Mouse (Mus musculus) liver, adult 2 months (tissue): ENCODE results near the gene Mc3r. TPM values are rescaled to one million over a fixed set of nuclear protein-coding genes. Genes with fewer than 3 reads are reported as not detected.

Experiments
- DNase-seq: peaks from one replicate; pipeline ENCODE4 v3.0.0-alpha.2; 2011; ENCODE audit warnings: low read depth, low spot score; ENCODE audit errors: extremely low read depth
- H3K27ac ChIP-seq: fragments of 200-500 bp; replicated peaks from 2 replicates; pipeline ENCODE4 v1.5.1; 2012; ENCODE audit warnings: low read depth, mild to moderate bottlenecking, control low read depth, inconsistent platforms, low read length; ENCODE audit not compliant: insufficient read depth
- H3K27me3 ChIP-seq: fragments of 200-500 bp; 2 replicates; pipeline ENCODE4 v1.6.1; 2012; ENCODE audit warnings: mild to moderate bottlenecking, moderate library complexity, low read length, inconsistent platforms; ENCODE audit not compliant: control insufficient read depth, insufficient read depth
- H3K36me3 ChIP-seq: fragments of 200-500 bp; 2 replicates; pipeline ENCODE4 v1.6.1; 2012; ENCODE audit warnings: low read length, inconsistent platforms; ENCODE audit not compliant: control insufficient read depth, insufficient read depth
- H3K4me1 ChIP-seq: fragments of 200-500 bp; 2 replicates; pipeline ENCODE4 v1.6.1; 2011; ENCODE audit warnings: low read length; ENCODE audit not compliant: control insufficient read depth, insufficient read depth
- H3K4me3 ChIP-seq: fragments of 200-500 bp; 2 replicates; pipeline ENCODE4 v1.5.1; 2011; ENCODE audit warnings: low read depth, mild to moderate bottlenecking, control low read depth, low read length, moderate library complexity; ENCODE audit not compliant: insufficient read depth
- H3K79me2 ChIP-seq: fragments of 200-500 bp; 2 replicates; pipeline ENCODE4 v1.6.1; 2012; ENCODE audit warnings: inconsistent platforms, mild to moderate bottlenecking, low read length, moderate library complexity; ENCODE audit not compliant: control insufficient read depth, insufficient read depth
- H3K9ac ChIP-seq: fragments of 200-500 bp; 2 replicates; pipeline ENCODE4 v1.6.1; 2012; ENCODE audit warnings: low read depth, mild to moderate bottlenecking, control low read depth, inconsistent platforms, low read length
- CTCF ChIP-seq: fragments of 200-500 bp; IDR thresholded peaks from 2 replicates; pipeline ENCODE4 v1.5.1; 2011; ENCODE audit warnings: low read depth, low read length, control low read depth
- POLR2A ChIP-seq: fragments of 200-500 bp; IDR thresholded peaks from 2 replicates; pipeline ENCODE4 v1.6.1; 2011; ENCODE audit warnings: low read length, control low read depth; ENCODE audit not compliant: insufficient read depth; ENCODE audit errors: extremely low read depth
- WGBS: fragments of 180-500 bp; shearing (Covaris S2); methylation state at CpG from one replicate; pipeline ENCODE4 v1.1.7; 2018; 5-methylcytosine and 5-hydroxymethylcytosine counted together
- polyA plus RNA-seq: library from polyadenylated mRNA; depleted of rRNA; stranded (reverse); fragments of >200 nt; gene quantifications from 2 replicates; pipeline ENCODE4 v1.2.3, GENCODE M21; 2012
- total RNA-seq: library from RNA; depleted of rRNA; stranded (reverse); fragments of >200 nt; gene quantifications from 2 replicates; pipeline ENCODE4 v1.2.3, GENCODE M21; 2014

Gene Mc3r
- total and polyA plus RNA-seq, 2 experiments = not detected

GRCm38 (mm10) chr2:172270485-172270944 is 22.2 kb downstream of the Mc3r start:
- Histone ChIP-seq H3K27ac (no peak overlapping the region), H3K27me3 (no peaks in the 10 kb centered on the region), H3K36me3 (no peaks in the 10 kb centered on the region), H3K79me2 (no peaks in the 10 kb centered on the region), H3K4me3 (no peak overlapping the region), H3K9ac (no peak overlapping the region), H3K4me1 (no peaks in the 10 kb centered on the region)
- TF ChIP-seq CTCF = no peak
- TF ChIP-seq POLR2A = no peak
- no peak for DNase-seq
- 59% methylated on average over 9 of the region's 9 CpGs for WGBS

GRCm38 (mm10) chr2:172270974-172271697 is 22.8 kb downstream of the Mc3r start:
- Histone ChIP-seq H3K79me2 (no peaks in the 10 kb centered on the region), H3K27me3 (no peaks in the 10 kb centered on the region), H3K4me3 (no peak overlapping the region), H3K27ac (no peak overlapping the region), H3K9ac (no peak overlapping the region), H3K36me3 (no peaks in the 10 kb centered on the region), H3K4me1 (no peaks in the 10 kb centered on the region)
- DNase-seq = no peak
- WGBS = 68% methylated on average over 12 of the region's 12 CpGs
- no peak for TF ChIP-seq POLR2A

GRCm38 (mm10) chr2:172274662-172275061 is 26.4 kb downstream of the Mc3r start:
- Histone ChIP-seq H3K4me3 (no peak overlapping the region), H3K9ac (no peak overlapping the region), H3K4me1 (no peaks in the 10 kb centered on the region), H3K27ac (no peak overlapping the region), H3K36me3 (no peaks in the 10 kb centered on the region), H3K79me2 (no peaks in the 10 kb centered on the region), H3K27me3 (no peaks in the 10 kb centered on the region)
- DNase-seq = no peak
- 69% methylated on average over 8 of the region's 8 CpGs for WGBS
- TF ChIP-seq CTCF (no peak), POLR2A (no peak)

- Histone ChIP-seq H3K4me3 (no peak overlapping the region), H3K27ac (no peak overlapping the region), H3K36me3 (no peaks in the 10 kb centered on the region), H3K4me1 (no peaks in the 10 kb centered on the region), H3K9ac (no peak overlapping the region), H3K27me3 (no peaks in the 10 kb centered on the region), H3K79me2 (no peaks in the 10 kb centered on the region)
- TF ChIP-seq CTCF = no peak
- no peak for TF ChIP-seq POLR2A
- 49% methylated on average over 5 of the region's 5 CpGs for WGBS
- DNase-seq = no peak
Measured at GRCm38 (mm10) chr2:172276155-172276554, 27.9 kb downstream of the Mc3r start.

- no peak for TF ChIP-seq CTCF
- no peak for TF ChIP-seq POLR2A
- no peak for DNase-seq
- Histone ChIP-seq H3K79me2 (no peaks in the 10 kb centered on the region), H3K36me3 (no peaks in the 10 kb centered on the region), H3K4me1 (no peaks in the 10 kb centered on the region), H3K4me3 (no peak overlapping the region), H3K27me3 (no peaks in the 10 kb centered on the region), H3K9ac (no peak overlapping the region), H3K27ac (no peak overlapping the region)
- WGBS = 80% methylated on average over 3 of the region's 3 CpGs
Measured at GRCm38 (mm10) chr2:172278979-172279378, 30.7 kb downstream of the Mc3r start.

DNA sequence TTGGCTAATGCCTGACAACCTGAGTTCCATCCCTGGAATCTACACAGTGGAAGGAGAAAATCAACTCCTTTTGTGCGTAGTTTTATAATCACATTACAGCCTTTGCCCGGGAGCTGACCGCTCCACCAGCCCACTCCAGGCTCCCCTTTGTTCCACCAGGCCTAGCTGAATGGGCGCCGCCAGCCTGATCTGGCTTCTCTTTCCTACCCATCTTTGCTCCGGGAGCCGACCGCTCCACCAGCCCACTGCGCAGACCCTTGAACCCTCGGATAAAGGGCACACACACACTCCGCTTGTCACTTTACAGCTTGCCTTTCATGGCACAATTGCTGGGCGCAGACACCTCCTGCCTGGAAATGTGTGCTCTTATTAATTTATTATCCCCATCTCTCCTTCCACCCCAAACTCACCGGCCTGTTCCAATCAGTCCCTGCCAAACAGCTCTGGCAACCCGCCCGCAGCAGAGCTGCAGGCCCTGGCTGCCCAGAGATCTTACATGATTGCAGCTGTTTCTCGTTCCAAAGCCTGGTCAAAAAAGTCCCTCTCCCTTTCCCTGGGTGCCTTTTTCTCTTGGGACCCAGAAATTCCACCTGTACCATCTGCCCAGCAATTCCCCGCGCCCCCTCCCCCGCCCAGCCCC is 33.9 kb downstream of the Mc3r start:
- Histone ChIP-seq H3K4me3 (no peak overlapping the region), H3K9ac (no peak overlapping the region), H3K4me1 (no peaks in the 10 kb centered on the region), H3K27ac (no peak overlapping the region), H3K79me2 (no peaks in the 10 kb centered on the region), H3K27me3 (no peaks in the 10 kb centered on the region), H3K36me3 (no peaks in the 10 kb centered on the region)
- 79% methylated on average over 19 of the region's 19 CpGs for WGBS
- no peak for DNase-seq
- TF ChIP-seq CTCF (no peak), POLR2A (no peak)
